Mouse (Mus musculus) embryo, embryonic 10 days (tissue): ENCODE results near the gene Grm4.
"Not testable (repeated sequence)": the region's sequence is repeated elsewhere in the genome, so short reads cannot be mapped to it uniquely, and the experiment has no call there.

Experiments
- DNase-seq: peaks from one replicate; pipeline ENCODE4 v3.0.0-alpha.2; 2015; ENCODE audit warnings: low spot score

Grm4 gene

DNA sequence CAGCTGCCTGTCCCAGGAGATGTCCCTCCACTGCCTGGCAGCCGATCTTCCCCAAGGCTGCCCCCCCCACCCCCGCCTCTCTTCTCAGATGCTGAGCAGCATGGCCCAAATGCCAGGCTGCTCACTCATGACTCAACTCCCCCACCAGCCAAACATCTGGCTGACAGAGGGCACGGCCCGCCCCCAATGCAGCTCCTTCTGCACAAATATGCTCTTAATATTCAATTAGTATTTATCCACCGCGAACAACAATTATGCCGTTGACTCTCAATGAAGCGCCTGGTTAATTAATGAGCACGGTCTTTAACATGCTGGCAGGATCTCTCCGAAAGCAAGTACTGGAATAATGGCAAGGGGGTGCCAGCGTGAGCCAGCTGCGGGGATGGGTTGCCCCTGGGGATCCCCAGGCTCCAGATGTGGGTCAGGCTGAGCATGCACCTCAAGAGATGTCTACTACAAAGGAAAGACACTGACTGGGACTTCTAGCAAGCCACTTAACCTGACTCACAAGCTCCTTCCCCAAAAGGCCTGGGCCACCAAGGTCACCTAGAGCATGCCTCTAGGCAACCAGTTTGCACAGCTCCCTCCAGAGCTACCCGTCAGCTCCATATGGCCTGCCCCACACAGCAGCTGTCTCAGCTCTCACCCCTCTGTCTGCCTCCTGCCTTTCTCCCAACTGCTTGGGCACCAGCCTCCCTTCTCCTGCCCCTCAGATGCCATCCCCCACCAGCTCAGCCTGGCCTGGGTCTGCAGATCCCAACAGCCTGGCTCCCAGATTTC, 131.8 kb downstream of the Grm4 start:
- no peak for DNase-seq

DNA sequence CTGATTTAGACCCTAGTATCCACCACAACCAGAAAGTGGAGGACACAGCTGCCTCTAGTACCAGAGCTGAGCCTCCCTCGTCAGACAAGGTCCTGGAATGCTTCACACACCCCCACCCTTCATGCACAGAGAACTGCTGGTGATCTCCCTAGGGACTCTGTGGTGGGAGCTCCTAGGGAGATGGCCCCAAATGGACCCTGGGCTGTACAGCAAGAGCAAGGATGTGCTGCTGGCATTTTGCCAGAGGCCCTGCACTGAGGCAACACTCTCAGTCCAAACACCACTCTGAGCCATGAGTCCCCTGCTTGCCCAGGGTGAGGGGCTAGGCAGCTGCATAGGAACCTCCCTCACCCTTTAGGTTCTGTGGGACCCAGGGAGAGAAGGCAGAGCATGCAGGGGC, 134.8 kb downstream of the Grm4 start:
- no peak for DNase-seq

DNA sequence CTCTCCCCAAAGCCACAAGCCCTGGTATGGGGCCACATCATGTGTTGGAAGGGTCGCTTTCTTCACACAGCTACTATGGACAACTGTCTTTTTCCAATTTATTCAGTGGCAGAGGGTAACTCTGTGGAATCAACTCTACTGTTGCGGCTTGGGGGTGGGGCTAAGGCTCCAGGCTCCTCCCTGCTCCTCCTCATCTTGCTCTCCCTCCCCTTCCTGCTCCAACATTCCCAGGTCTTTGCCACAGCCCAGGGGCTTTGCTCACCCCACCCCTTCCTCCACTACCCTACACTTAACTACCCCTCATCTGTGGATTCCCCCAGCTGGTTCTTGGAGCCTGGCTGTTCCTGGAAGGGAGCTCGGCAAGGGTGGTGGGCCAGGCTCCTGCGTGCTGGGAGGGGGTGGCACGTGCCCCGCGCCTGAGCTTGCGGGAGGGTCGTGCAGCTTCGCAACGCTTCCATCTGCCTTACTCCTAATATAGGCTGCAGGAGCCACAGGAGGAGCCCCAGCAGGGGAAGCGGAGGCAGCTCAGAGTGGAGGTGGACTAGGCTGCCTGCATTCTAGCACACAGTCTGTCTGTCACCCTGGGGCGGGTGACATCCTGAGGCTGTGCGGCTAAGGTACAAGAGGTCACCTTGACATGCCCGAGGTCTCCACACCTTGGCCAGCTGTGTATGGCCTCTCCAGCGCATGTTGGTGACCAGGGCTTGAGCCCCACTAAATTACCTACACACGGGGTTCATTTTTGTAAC, 135.5 kb downstream of the Grm4 start:
- DNase-seq = no peak

DNA sequence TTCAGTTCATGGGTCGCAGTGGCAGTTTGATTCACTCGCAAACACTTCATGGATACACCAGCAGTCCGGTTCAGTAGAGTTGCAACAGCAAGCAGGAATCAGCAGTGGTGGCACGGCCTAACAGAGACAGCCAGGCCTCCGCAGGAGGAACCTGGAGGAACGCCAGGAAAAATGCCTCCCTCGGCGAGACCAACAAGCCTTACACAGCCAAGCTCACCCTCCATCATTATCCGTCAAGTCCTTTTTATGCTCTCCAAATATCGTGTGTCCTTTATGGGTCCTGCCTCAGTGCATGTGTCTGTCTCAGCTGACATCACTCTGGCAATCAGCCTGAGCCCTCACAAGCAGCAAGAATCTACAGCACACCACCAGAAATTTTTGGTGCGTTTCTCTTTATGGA, 138.3 kb downstream of the Grm4 start:
- no peak for DNase-seq

DNA sequence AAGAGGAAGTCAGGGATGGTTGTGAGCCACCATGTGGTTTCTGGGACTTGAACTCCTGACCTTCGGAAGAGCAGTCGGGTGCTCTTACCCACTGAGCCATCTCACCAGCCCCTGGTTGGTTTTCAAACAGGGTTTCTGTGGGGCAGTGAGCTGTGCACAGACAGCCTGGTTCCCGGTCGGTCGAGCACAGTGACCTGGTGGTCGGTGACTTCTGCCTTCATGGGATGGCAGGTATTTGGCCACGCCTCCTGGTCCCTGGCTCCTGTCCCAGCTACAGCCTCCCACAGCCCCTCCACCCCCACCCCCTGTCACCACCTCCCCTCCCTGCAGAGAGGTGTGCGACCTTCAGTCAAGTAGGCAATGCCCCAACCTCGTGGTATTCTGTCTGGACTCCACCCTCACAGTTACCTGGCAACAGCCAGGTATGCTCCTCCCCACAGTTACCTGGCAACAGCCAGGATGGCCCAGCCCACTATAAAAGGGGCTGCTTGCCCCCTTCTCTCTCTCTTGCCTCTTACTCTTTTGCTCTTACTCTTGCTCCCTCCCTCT, 140.2 kb downstream of the Grm4 start:
- DNase-seq = not testable (repeated sequence)

DNA sequence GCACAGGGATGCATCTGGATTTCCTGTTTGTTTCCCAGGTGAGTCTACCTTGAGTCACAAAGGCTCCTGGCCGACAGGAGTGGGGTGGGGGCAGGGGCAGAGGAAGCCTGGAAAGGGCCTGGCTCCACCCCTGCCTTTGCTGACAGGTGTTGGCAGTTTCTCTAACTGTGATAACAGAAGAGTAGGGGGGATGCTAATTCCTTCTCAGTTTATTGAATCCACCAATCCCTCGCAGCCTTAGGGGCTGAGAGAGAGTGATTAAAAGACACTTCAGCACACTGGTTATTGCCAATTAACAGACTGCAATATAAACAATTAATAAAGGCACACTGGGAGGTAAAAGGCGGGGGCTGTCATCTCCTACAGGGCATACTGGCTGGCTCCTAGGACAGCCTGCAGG, 142.2 kb downstream of the Grm4 start:
- DNase-seq = no peak

DNA sequence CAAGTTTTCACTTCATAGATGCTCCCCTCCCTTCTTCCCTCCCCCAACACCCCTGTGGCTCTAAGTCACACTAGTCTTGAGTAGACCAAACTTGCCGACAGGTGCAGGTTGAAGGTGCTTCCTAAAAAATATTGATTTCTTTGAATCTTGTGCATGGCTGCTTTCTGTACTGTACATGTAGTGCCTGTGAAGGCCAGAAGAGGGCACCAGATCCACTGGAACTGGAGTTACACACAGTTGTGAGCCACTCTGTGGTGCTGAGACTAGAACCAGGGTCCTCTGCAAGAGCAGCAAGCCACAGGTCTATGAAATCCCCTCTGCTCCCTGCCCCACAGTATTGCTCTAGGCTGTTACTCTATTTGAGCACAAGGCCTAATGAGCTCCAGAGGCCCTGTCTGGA, 144.1 kb downstream of the Grm4 start:
- no peak for DNase-seq

DNA sequence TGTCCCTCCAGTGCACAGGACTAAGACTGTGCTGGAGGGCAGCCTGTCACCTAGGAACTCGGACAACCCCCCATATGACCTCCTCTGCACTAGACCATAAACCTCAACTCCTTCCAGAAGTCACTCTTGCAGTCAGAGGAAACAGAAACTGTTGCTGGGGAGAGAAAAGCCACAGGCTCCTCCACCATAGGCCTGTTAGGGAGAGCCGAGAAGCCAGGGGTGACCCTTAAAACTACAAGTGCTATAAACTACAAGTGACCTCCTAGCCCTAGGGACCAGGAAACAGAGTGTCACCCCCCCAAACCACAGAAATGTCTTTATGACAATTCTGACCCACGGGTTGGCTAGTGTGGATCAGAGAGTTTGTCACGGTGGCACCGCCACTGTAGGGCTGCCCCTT, 145.7 kb downstream of the Grm4 start:
- DNase-seq = no peak
